Comparison of ENCODE assay signal across 8 mouse cellular contexts in genomic region chr14:25185556-25185958, GRCm38 (mm10).
A peak's percentile ranks its signal among the peaks of the same experiment; 100 is the strongest.
DNase-seq lines count a peak whose midpoint lies in the region; ATAC-seq and TF ChIP-seq lines count a peak whose summit lies in the region.

No protein-coding gene starts in this region.

- WGBS in neural tube, embryonic 14.5 days, result 33% methylated on average over 10 of the region's 10 CpGs

- no peak for TF ChIP-seq CTCF in gastrocnemius, adult 2 months (IDR thresholded peaks at IDR 0.05)
- no peak for TF ChIP-seq CTCF in embryonic fibroblast, embryonic 13.5 days (IDR thresholded peaks at IDR 0.05; ENCODE audit: borderline replicate concordance, insufficient read depth, low read length)

- intact Hi-C loops in gastrocnemius, adult 2 months (cut with DNase I), result loop anchor here (10.0 kb wide), 1 partner anchor 379 kb away; no protein-coding TSS in a partner anchor
- intact Hi-C loops in gastrocnemius, postnatal 36 days (cut with DNase I), result no loop called here
- intact Hi-C loops in left cerebral cortex, postnatal 10 days (cut with DNase I), result no loop called here

- H3K27ac ChIP-seq in gastrocnemius, adult 2 months, result peak overlapping the region; percentile 51
- H3K27ac ChIP-seq in embryonic fibroblast, embryonic 13.5 days (ENCODE audit: insufficient read depth, low read length), result peak overlapping the region; percentile 35
- H3K27ac ChIP-seq in neural tube, embryonic 14.5 days (ENCODE audit: low read depth, low read length), result peak overlapping the region; percentile 60

- no peaks in the 10 kb centered on the region for H3K9me3 ChIP-seq in neural tube, embryonic 14.5 days (ENCODE audit: control insufficient read depth, low read length)

- no peak overlapping the region for H3K4me2 ChIP-seq in neural tube, embryonic 14.5 days (ENCODE audit: low read depth, low read length)

- no peaks in the 10 kb centered on the region for H3K36me3 ChIP-seq in neural tube, embryonic 14.5 days (ENCODE audit: control insufficient read depth, insufficient read depth, low read length)

- ATAC-seq in neural tube, embryonic 14.5 days (ENCODE audit: low read depth), result peak; percentile 42
- no peak for ATAC-seq in activated CD4-positive, CD25-positive, alpha-beta regulatory T cell, adult 4 months

- H3K9ac ChIP-seq in neural tube, embryonic 14.5 days (replicated peaks; ENCODE audit: low read depth, low read length), result 0 out of 2 replicates have a peak overlapping the region, but pooled peaks have one; percentile 8

- H3K27me3 ChIP-seq in neural tube, embryonic 14.5 days (ENCODE audit: control insufficient read depth, insufficient read depth, low read length), result no peaks in the 10 kb centered on the region

- H3K4me1 ChIP-seq in embryonic fibroblast, embryonic 13.5 days (ENCODE audit: control insufficient read depth, insufficient read depth, low read length), result peaks cover 23% of the 10 kb centered on the region
- peaks cover 13% of the 10 kb centered on the region for H3K4me1 ChIP-seq in neural tube, embryonic 14.5 days (ENCODE audit: control insufficient read depth, insufficient read depth, low read length)

- H3K4me3 ChIP-seq in gastrocnemius, adult 2 months, result no peak overlapping the region
- H3K4me3 ChIP-seq in embryonic fibroblast, embryonic 13.5 days (ENCODE audit: insufficient read depth, low read length), result no peak overlapping the region
- no peak overlapping the region for H3K4me3 ChIP-seq in neural tube, embryonic 14.5 days (ENCODE audit: low read depth, low read length)

- DNase-seq in gastrocnemius, adult 2 months, result no peak
- DNase-seq in gastrocnemius, postnatal 36 days, result no peak
- DNase-seq in kidney, adult 9 months, result peak; percentile 49
- no peak for DNase-seq in left cerebral cortex, postnatal 10 days (ENCODE audit: extremely low spot score in 1 of 2, low spot score in 2 of 2)
- DNase-seq in thymus, postnatal 10 days (ENCODE audit: low spot score in 2 of 2), result no peak

- TF ChIP-seq POLR2A in embryonic fibroblast, embryonic 13.5 days (IDR thresholded peaks at IDR 0.05; ENCODE audit: low read depth, low read length), result no peak
